Mouse (Mus musculus) layer of hippocampus, adult 8-10 months (tissue): Measurements from ENCODE around the gene Gm9048. TPM values are rescaled to one million over a fixed set of nuclear protein-coding genes. Genes with fewer than 3 reads are reported as not detected.
"Not testable (repeated sequence)": the region's sequence is repeated elsewhere in the genome, so short reads cannot be mapped to it uniquely, and the experiment has no call there.

ENCODE experiments used
- DNase-seq, 2 experiments: peaks; one replicate each; pipeline ENCODE4 v3.0.0; 2022; ENCODE audit warnings: low spot score in 2 of 2
- total RNA-seq, 4 experiments: library from RNA; stranded (reverse); gene quantifications; 2 replicates each; pipeline ENCODE4 v1.2.4; 2022

Gene Gm9048
- not detected for total RNA-seq

GRCm38 (mm10) chr10:118348579-118348978 lies at the start of gene Gm9048:
Gene Gm9048 (minus strand): TSS chr10:118348679.
- not testable (repeated sequence) for DNase-seq

DNA sequence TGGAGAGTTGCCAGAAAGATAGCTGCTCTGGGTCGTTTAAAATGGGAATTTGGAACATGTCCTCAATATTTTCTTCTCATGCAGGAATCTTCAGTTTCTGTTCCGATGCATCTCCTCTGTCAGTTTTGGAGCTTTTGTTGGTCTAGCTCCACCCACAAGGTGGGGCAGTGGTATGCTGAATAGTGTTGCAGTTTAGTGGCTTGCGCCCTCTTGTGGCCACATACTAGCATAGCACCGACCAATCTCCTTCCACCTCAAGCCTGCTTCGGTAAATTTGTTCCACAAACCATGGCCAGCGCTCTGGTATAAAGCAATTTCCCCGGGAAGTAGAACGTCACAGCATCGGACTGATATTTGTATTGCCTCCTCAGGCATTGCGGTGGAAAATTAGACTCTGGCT lies 22.0 kb upstream of the Gm9048 start:
- peak; percentile 71 to 85 for DNase-seq

DNA sequence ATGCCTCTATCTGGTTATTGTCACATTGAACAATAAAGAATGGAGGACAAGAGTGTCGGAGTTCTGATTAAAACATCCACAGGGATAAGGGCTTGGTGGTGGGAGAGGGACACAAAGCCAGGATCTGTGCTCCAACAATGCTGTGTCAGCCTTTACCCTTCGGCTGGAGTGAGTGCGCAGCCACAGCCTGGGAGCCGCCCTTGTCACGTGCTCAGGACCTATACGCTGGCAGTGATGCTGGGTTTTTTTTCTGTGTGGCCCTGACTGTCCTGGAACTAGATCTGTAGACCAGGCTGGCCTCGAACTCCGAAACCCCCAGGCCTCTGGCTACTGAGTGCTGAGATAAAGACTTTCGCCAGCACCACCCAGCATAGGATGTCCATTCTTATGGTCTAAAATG lies 21.0 kb upstream of the Gm9048 start:
- DNase-seq: no peak

DNA sequence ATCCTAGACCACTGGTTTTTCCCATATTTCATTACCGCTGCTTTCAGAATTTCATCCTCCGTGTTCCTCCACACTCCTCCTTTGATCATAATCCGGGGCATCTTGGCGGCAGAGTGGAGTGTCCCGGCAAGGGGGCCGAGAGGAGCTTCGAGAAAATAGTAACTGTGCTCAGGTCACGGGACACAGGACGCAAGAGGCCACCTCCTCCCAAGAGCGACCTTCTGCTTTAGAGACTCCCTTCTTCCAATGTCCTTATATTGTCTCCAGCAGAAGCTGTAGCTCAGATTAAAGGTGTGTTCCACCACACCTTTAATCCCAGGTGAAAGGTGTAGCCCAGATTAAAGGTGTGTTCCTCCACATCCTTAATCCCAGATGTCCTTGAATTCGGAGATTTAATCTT lies 5.5 kb upstream of the Gm9048 start, which contains the start of gene Gm9049:
Gene Gm9049, minus strand, starts transcription at position 101 of the 400 bp plus-strand sequence.
- DNase-seq: not testable (repeated sequence)

- DNase-seq: not testable (repeated sequence)
Observed at GRCm38 (mm10) chr10:118343155-118343554, 5.3 kb downstream of the Gm9048 start, which contains the start of gene Gm9046. Gene Gm9046 (minus strand): TSS chr10:118343255.

DNA sequence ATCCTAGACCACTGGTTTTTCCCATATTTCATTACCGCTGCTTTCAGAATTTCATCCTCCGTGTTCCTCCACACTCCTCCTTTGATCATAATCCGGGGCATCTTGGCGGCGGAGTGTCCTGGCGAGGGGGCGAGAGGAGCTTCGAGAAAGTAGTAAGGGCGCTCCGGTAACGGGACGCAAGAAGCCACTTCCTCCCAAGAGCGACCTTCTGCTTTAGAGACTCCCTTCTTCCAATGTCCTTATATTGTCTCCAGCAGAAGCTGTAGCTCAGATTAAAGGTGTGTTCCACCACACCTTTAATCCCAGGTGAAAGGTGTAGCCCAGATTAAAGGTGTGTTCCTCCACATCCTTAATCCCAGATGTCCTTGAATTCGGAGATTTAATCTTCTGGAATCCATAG lies 10.7 kb downstream of the Gm9048 start, which contains the start of gene Gm9045:
Gene Gm9045, minus strand, starts transcription at position 101 of the 400 bp plus-strand sequence.
- not testable (repeated sequence) for DNase-seq

- DNase-seq: not testable (repeated sequence)
Observed at GRCm38 (mm10) chr10:118332308-118332707, 16.2 kb downstream of the Gm9048 start, which contains the start of gene Gm9044. Gene Gm9044 (minus strand): TSS chr10:118332408.

- DNase-seq: not testable (repeated sequence)
Observed at GRCm38 (mm10) chr10:118326869-118327268, 21.6 kb downstream of the Gm9048 start, which contains the start of gene Gm9040. Gene Gm9040 (minus strand): TSS chr10:118326969.

DNA sequence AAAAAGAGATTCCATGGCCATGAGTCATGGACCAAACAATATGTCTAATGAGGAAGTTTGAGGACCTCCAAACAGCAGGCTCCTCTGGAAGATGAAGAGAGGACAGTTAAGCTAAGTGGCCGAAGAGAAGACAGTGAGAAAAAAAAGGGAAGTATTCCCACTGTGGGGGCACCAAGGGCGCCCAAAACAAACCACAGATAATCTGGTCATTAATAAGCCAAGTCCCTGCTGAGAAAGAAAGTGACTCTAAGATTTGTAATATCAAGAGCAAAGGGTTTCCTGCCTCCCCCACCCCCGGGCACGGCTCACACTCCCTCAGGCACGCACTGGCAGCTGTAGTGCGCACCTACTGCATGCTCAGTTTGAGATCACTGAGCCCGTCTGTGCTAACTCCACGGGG lies 29.5 kb downstream of the Gm9048 start:
- DNase-seq: no peak

DNA sequence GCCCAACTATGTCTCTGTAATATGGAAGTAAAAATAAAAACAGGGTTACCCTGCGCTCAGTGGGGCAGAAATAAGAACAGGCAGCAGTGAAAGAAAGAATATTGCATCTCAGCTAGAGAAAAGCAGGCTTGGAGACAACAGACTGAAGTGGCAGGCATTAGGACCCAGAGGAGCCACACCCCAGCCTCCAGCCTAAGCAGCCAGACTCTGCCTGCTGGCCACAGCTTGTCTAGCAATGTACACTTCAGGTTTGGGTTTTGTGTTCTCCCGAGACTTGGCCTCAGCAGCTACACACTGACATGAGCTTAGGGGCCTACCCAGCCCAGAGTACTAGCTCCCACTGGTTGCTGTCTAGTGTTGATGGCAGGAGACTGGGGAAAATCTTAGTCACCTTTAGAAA lies 46.3 kb downstream of the Gm9048 start:
- not testable (repeated sequence) for DNase-seq

Other genes with a start within 250 kb of the Gm9048 start
- 10 to 100 TPM in 3 of 4 experiments, 1 to 10 TPM in 1; 8.2 to 13.1 (median 10.8) TPM for gene Mdm1, start 206.9 kb downstream of the Gm9048 start, total RNA-seq
- gene Il22, start 143.7 kb downstream of the Gm9048 start, total RNA-seq: not detected
- under 1 TPM; 0.66 to 0.94 (median 0.78) TPM for gene Gm32717, start 107.9 kb downstream of the Gm9048 start, total RNA-seq
- gene Gm32802, start 90.0 kb downstream of the Gm9048 start, total RNA-seq: under 1 TPM; 0.66 to 0.94 (median 0.78) TPM
- gene Iltifb, start 53.6 kb downstream of the Gm9048 start, total RNA-seq: not detected
- gene Gm9040, start 21.7 kb downstream of the Gm9048 start, total RNA-seq: not detected
- gene Gm9044, start 16.3 kb downstream of the Gm9048 start, total RNA-seq: not detected
- not detected for gene Gm9045, start 10.8 kb downstream of the Gm9048 start, total RNA-seq
- not detected for gene Gm9046, start 5.4 kb downstream of the Gm9048 start, total RNA-seq
- gene Gm9049, start 5.4 kb upstream of the Gm9048 start, total RNA-seq: not detected
- not detected for gene Ifng, start 92.4 kb upstream of the Gm9048 start, total RNA-seq